Mouse (Mus musculus) kidney, adult 9 months (tissue): Measurements from ENCODE around the gene Fancm.
"Not testable (repeated sequence)": the region's sequence is repeated elsewhere in the genome, so short reads cannot be mapped to it uniquely, and the experiment has no call there.

Source experiments
- DNase-seq: peaks from one replicate; pipeline ENCODE4 v3.0.0; 2022

The Fancm gene

GRCm38 (mm10) chr12:65136121-65136520 lies 60.7 kb downstream of the Fancm start:
- DNase-seq = not testable (repeated sequence)

GRCm38 (mm10) chr12:65172021-65172951 lies 96.9 kb downstream of the Fancm start, which contains the start of gene Mis18bp1:
Gene Mis18bp1 (minus strand): TSS chr12:65172604.
- peak; percentile 96 for DNase-seq

- DNase-seq = peak; percentile 66
Observed at GRCm38 (mm10) chr12:65172959-65173358, 97.6 kb downstream of the Fancm start.

- no peak for DNase-seq
Observed at GRCm38 (mm10) chr12:65173736-65174135, 98.3 kb downstream of the Fancm start.
